Mouse (Mus musculus): Measurements from ENCODE around the gene Cuedc2. TPM values are rescaled to one million over a fixed set of nuclear protein-coding genes. Genes with fewer than 3 reads are reported as not detected.

The Cuedc2 gene
- total RNA-seq, 1 experiment = 75.1 TPM

DNA sequence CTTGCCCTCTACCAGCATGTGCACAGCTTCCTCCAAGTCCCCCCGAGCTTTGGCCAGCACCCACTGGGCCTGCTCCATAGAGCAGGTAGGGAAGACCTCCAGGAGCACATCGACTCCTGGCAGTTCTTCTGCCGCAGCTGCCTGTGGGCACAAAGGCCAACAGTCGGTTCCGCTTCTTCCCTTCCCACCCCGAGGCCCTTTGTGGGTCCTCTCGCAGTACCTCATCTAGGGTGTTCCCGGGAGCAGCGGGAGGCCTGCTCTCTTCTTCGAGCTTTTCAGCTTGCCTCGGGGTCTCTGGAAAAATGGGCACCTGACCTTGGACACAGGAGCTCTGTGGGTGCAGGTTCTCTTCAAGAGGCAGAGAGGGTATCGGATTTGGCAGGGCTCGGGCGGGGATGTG, 7.2 kb downstream of the Cuedc2 start:
- H3K4me1 ChIP-seq (ENCODE audit: control insufficient read depth in 2 of 2, insufficient read depth in 2 of 2, low read length in 2 of 2, poor library complexity in 1 of 2) = peaks cover 3 to 7% of the 10 kb centered on the region in 2 experiments; a peak in 2 of 4 replicates
- TF ChIP-seq HCFC1 (IDR thresholded peaks at IDR 0.05; ENCODE audit: borderline replicate concordance, insufficient read depth, low read length) (no peak), CHD2 (IDR thresholded peaks at IDR 0.05; ENCODE audit: low read depth, low read length) (no peak), ZNF384 (IDR thresholded peaks at IDR 0.05; ENCODE audit: low read depth, low read length) (no peak), MAFK (IDR thresholded peaks at IDR 0.05; ENCODE audit: insufficient read depth, low read depth, low read length) (no peak), ZC3H11A (IDR thresholded peaks at IDR 0.05; ENCODE audit: borderline replicate concordance, low read depth, low read length) (no peak)
- no peak overlapping the region for H3K4me3 ChIP-seq (ENCODE audit: insufficient read depth in 1 of 2, low read depth in 1 of 2, low read length in 2 of 2, poor library complexity in 1 of 2, severe bottlenecking in 1 of 2)
- no peaks in the 10 kb centered on the region for H3K9me3 ChIP-seq (ENCODE audit: control insufficient read depth, insufficient read depth, low read depth, low read length)
- in situ Hi-C loops (cut with MboI; ENCODE audit: low sequenced_read_pairs in 2 of 2, unreplicated experiment in 2 of 2) = no loop called here
- no peak for DNase-seq (ENCODE audit: low read depth, low spot score)
- H3K27ac ChIP-seq (ENCODE audit: insufficient read depth, low read depth, low read length, poor library complexity, severe bottlenecking) = no peak overlapping the region
- no peak overlapping the region for H3K9ac ChIP-seq (ENCODE audit: insufficient read depth, low read depth, low read length, poor library complexity, severe bottlenecking)
- peaks cover 12% of the 10 kb centered on the region; the same call in 1 of the 2 replicates for H3K36me3 ChIP-seq (ENCODE audit: control insufficient read depth, insufficient read depth, low read length, poor library complexity, severe bottlenecking)

DNA sequence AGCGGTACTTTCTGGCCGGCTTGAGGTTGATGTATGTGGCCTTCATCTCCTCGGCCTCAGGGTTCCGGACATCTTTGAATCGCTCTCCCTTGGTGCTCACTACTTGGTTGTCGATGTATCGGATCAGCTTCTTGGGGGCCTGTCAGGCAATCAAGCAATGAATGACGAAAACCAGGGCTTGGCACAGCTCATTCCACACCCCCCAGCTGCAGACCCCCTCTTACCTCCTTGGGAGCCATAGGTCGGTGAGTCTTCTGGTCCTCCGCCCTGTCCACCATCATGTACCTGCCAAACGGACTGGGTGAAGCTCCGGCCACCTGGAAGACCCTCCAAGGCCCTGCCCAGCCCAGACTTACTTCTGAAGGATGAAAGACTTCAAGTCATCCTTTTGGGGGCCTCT, 7.8 kb downstream of the Cuedc2 start:
- in situ Hi-C loops (cut with MboI; ENCODE audit: low sequenced_read_pairs in 2 of 2, unreplicated experiment in 2 of 2) = no loop called here
- no peaks in the 10 kb centered on the region for H3K9me3 ChIP-seq (ENCODE audit: control insufficient read depth, insufficient read depth, low read depth, low read length)
- H3K36me3 ChIP-seq (ENCODE audit: control insufficient read depth, insufficient read depth, low read length, poor library complexity, severe bottlenecking) = peaks cover 12% of the 10 kb centered on the region; the same call in 1 of the 2 replicates
- H3K9ac ChIP-seq (ENCODE audit: insufficient read depth, low read depth, low read length, poor library complexity, severe bottlenecking) = no peak overlapping the region
- H3K4me3 ChIP-seq (ENCODE audit: insufficient read depth in 1 of 2, low read depth in 1 of 2, low read length in 2 of 2, poor library complexity in 1 of 2, severe bottlenecking in 1 of 2) = no peak overlapping the region
- no peak for TF ChIP-seq ZC3H11A (IDR thresholded peaks at IDR 0.05; ENCODE audit: borderline replicate concordance, low read depth, low read length)
- TF ChIP-seq CHD2 (IDR thresholded peaks at IDR 0.05; ENCODE audit: low read depth, low read length) = no peak
- TF ChIP-seq ZNF384 (IDR thresholded peaks at IDR 0.05; ENCODE audit: low read depth, low read length) = no peak
- TF ChIP-seq MAFK (IDR thresholded peaks at IDR 0.05; ENCODE audit: insufficient read depth, low read depth, low read length) = no peak
- no peak for TF ChIP-seq HCFC1 (IDR thresholded peaks at IDR 0.05; ENCODE audit: borderline replicate concordance, insufficient read depth, low read length)
- H3K27ac ChIP-seq (ENCODE audit: insufficient read depth, low read depth, low read length, poor library complexity, severe bottlenecking) = no peak overlapping the region
- DNase-seq (ENCODE audit: low read depth, low spot score) = no peak
- H3K4me1 ChIP-seq (ENCODE audit: control insufficient read depth in 2 of 2, insufficient read depth in 2 of 2, low read length in 2 of 2, poor library complexity in 1 of 2) = peaks cover 3 to 8% of the 10 kb centered on the region in 2 experiments; a peak in 2 of 4 replicates

DNA sequence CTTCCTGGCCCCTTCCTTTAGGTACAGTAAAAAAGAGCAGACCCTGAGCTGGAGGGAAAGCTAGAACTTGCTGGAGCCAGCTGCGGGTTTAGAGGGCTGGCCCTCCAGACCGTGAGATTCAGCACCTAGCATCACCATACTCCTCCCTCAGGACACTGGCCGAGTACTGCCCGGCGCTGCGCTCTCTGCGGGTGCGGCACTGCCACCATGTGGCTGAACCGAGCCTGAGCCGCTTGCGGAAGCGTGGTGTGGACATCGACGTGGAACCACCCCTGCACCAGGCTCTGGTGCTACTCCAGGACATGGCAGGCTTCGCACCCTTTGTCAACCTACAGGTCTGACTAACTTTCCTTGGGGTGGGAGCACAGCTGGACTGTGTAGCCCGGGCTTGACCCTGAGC, 8.6 kb downstream of the Cuedc2 start:
- TF ChIP-seq ZC3H11A (IDR thresholded peaks at IDR 0.05; ENCODE audit: borderline replicate concordance, low read depth, low read length) (0 out of 2 replicates have a peak, but pooled peaks have one; percentile 10), HCFC1 (IDR thresholded peaks at IDR 0.05; ENCODE audit: borderline replicate concordance, insufficient read depth, low read length) (0 out of 2 replicates have a peak, but pooled peaks have one; percentile 33), MAFK (IDR thresholded peaks at IDR 0.05; ENCODE audit: insufficient read depth, low read depth, low read length) (no peak)
- in situ Hi-C loops (cut with MboI; ENCODE audit: low sequenced_read_pairs in 2 of 2, unreplicated experiment in 2 of 2) = no loop called here
- Histone ChIP-seq H3K27ac (ENCODE audit: insufficient read depth, low read depth, low read length, poor library complexity, severe bottlenecking) (no peak overlapping the region), H3K36me3 (ENCODE audit: control insufficient read depth, insufficient read depth, low read length, poor library complexity, severe bottlenecking) (peaks cover 12% of the 10 kb centered on the region; the same call in 1 of the 2 replicates), H3K9me3 (ENCODE audit: control insufficient read depth, insufficient read depth, low read depth, low read length) (no peaks in the 10 kb centered on the region), H3K4me3 (ENCODE audit: insufficient read depth in 1 of 2, low read depth in 1 of 2, low read length in 2 of 2, poor library complexity in 1 of 2, severe bottlenecking in 1 of 2) (peak overlapping the region in 1 of 2 experiments; percentile 99; a peak in 2 of 4 replicates), H3K4me1 (ENCODE audit: control insufficient read depth in 2 of 2, insufficient read depth in 2 of 2, low read length in 2 of 2, poor library complexity in 1 of 2) (peaks cover 3 to 8% of the 10 kb centered on the region in 2 experiments; a peak in 2 of 4 replicates), H3K9ac (ENCODE audit: insufficient read depth, low read depth, low read length, poor library complexity, severe bottlenecking) (no peak overlapping the region)
- DNase-seq (ENCODE audit: low read depth, low spot score) = no peak

DNA sequence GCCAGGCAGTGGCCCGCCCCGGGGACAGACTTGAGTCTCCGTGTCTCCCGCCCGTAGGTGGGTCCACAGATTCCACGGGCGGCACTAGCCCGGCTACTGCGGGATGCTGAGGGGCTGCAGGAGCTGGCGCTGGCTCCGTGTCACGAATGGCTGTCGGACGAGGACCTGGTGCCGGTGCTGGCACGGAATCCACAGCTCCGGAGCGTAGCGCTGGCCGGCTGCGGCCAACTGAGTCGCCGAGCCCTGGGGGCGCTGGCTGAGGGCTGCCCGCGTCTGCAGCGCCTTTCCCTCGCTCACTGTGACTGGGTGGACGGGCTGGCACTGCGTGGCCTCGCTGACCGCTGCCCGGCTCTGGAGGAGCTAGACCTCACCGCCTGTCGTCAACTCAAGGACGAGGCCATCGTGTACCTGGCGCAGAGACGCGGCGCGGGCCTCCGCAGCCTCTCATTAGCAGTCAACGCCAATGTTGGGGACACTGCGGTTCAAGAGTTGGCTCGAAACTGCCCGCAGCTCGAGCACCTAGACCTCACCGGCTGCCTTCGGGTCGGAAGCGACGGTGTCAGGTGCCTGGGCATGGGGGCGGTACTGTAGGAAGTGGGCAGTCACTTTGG, 9.4 kb downstream of the Cuedc2 start:
- peaks cover 12% of the 10 kb centered on the region; the same call in 1 of the 2 replicates for H3K36me3 ChIP-seq (ENCODE audit: control insufficient read depth, insufficient read depth, low read length, poor library complexity, severe bottlenecking)

More for the DNA sequence above, 9.4 kb downstream of the Cuedc2 start:
- TF ChIP-seq ZNF384 (IDR thresholded peaks at IDR 0.05; ENCODE audit: low read depth, low read length) (no peak), HCFC1 (IDR thresholded peaks at IDR 0.05; ENCODE audit: borderline replicate concordance, insufficient read depth, low read length) (no peak), MAFK (IDR thresholded peaks at IDR 0.05; ENCODE audit: insufficient read depth, low read depth, low read length) (no peak), CHD2 (IDR thresholded peaks at IDR 0.05; ENCODE audit: low read depth, low read length) (no peak), ZC3H11A (IDR thresholded peaks at IDR 0.05; ENCODE audit: borderline replicate concordance, low read depth, low read length) (no peak)
- H3K9ac ChIP-seq (ENCODE audit: insufficient read depth, low read depth, low read length, poor library complexity, severe bottlenecking) = peak overlapping the region; percentile 86
- peaks cover 3 to 8% of the 10 kb centered on the region in 2 experiments; a peak in 2 of 4 replicates for H3K4me1 ChIP-seq (ENCODE audit: control insufficient read depth in 2 of 2, insufficient read depth in 2 of 2, low read length in 2 of 2, poor library complexity in 1 of 2)
- DNase-seq (ENCODE audit: low read depth, low spot score) = no peak
- no peaks in the 10 kb centered on the region for H3K9me3 ChIP-seq (ENCODE audit: control insufficient read depth, insufficient read depth, low read depth, low read length)
- in situ Hi-C loops (cut with MboI; ENCODE audit: low sequenced_read_pairs in 2 of 2, unreplicated experiment in 2 of 2) = no loop called here
- peak overlapping the region; percentile 87 to 99 for H3K4me3 ChIP-seq (ENCODE audit: insufficient read depth in 1 of 2, low read depth in 1 of 2, low read length in 2 of 2, poor library complexity in 1 of 2, severe bottlenecking in 1 of 2)
- H3K27ac ChIP-seq (ENCODE audit: insufficient read depth, low read depth, low read length, poor library complexity, severe bottlenecking) = no peak overlapping the region
